Mouse (Mus musculus) adrenal gland, postnatal 14 days (tissue): ENCODE measurements at regions not wholly inside any gene's neighbourhood (a gene's known extent, or its start where the extent isn't known, plus 50 kb on each side); places are given as distances from the start of the nearest gene placed in this dataset.

Experiments
- DNase-seq: peaks from one replicate; pipeline ENCODE4 v3.0.0; 2021; ENCODE audit warnings: mixed read lengths

GRCm38 (mm10) chr1:35717659-35718058, 350.5 kb upstream of the Hs6st1 start:
- no peak for DNase-seq

GRCm38 (mm10) chr1:35720063-35720462, 348.1 kb upstream of the Hs6st1 start:
- no peak for DNase-seq

- no peak for DNase-seq
These were observed 343.8 kb upstream of the Hs6st1 start for GRCm38 (mm10) chr1:35724366-35724900.

- peak; percentile 82 for DNase-seq
These were observed 341.6 kb upstream of the Hs6st1 start for GRCm38 (mm10) chr1:35726596-35726995.

GRCm38 (mm10) chr1:35727310-35727990, 340.8 kb upstream of the Hs6st1 start:
- DNase-seq, result no peak

GRCm38 (mm10) chr1:35729785-35730295, 338.4 kb upstream of the Hs6st1 start:
- DNase-seq, result no peak

- DNase-seq, result no peak
These were observed 337.9 kb upstream of the Hs6st1 start for GRCm38 (mm10) chr1:35730309-35730708.

GRCm38 (mm10) chr1:35736247-35736646, 332.0 kb upstream of the Hs6st1 start:
- no peak for DNase-seq

- DNase-seq, result peak; percentile 41
These were observed 318.6 kb upstream of the Hs6st1 start for GRCm38 (mm10) chr1:35749603-35750002.

GRCm38 (mm10) chr1:35750092-35750521, 318.1 kb upstream of the Hs6st1 start:
- no peak for DNase-seq

- no peak for DNase-seq
These were observed 315.6 kb upstream of the Hs6st1 start for GRCm38 (mm10) chr1:35752636-35753035.

GRCm38 (mm10) chr1:35754170-35754569, 314.0 kb upstream of the Hs6st1 start:
- peak; percentile 85 for DNase-seq

GRCm38 (mm10) chr1:35759010-35759409, 309.2 kb upstream of the Hs6st1 start:
- no peak for DNase-seq

GRCm38 (mm10) chr1:35759600-35759999, 308.6 kb upstream of the Hs6st1 start:
- DNase-seq, result peak; percentile 52

GRCm38 (mm10) chr1:35763051-35763450, 305.1 kb upstream of the Hs6st1 start:
- no peak for DNase-seq

- peak; percentile 44 for DNase-seq
These were observed 304.7 kb upstream of the Hs6st1 start for GRCm38 (mm10) chr1:35763456-35763855.

GRCm38 (mm10) chr1:35764068-35764467, 304.1 kb upstream of the Hs6st1 start:
- DNase-seq, result no peak

- no peak for DNase-seq
These were observed 302.5 kb upstream of the Hs6st1 start for GRCm38 (mm10) chr1:35765692-35766091.

GRCm38 (mm10) chr1:35766271-35766670, 301.9 kb upstream of the Hs6st1 start:
- peak; percentile 20 for DNase-seq

GRCm38 (mm10) chr1:35772567-35772966, 295.6 kb upstream of the Hs6st1 start:
- no peak for DNase-seq

- DNase-seq, result no peak
These were observed 293.6 kb upstream of the Hs6st1 start for GRCm38 (mm10) chr1:35774566-35774965.

- no peak for DNase-seq
These were observed 285.5 kb upstream of the Hs6st1 start for GRCm38 (mm10) chr1:35782668-35783067.

- no peak for DNase-seq
These were observed 284.8 kb upstream of the Hs6st1 start for GRCm38 (mm10) chr1:35783427-35783826.

GRCm38 (mm10) chr1:35786241-35786640, 282.0 kb upstream of the Hs6st1 start:
- no peak for DNase-seq
